Mouse (Mus musculus) spleen, adult 2 months (tissue): ENCODE results near the gene Chn1. TPM values are rescaled to one million over a fixed set of nuclear protein-coding genes. Genes with fewer than 3 reads are reported as not detected.

Experiments
- DNase-seq, 2 experiments: peaks; one replicate each; pipeline versions ENCODE4 v3.0.0 to v3.0.0-alpha.2; 2012 to 2021; ENCODE audit warnings: low spot score in 2 of 2, low read depth in 1 of 2
- H3K27ac ChIP-seq: fragments of 200-500 bp; 2 replicates; pipeline ENCODE4 v1.5.1; 2012; ENCODE audit warnings: low read length, inconsistent platforms; ENCODE audit not compliant: insufficient read depth
- H3K27me3 ChIP-seq: fragments of 200-500 bp; 2 replicates; pipeline ENCODE4 v1.6.1; 2012; ENCODE audit warnings: mild to moderate bottlenecking, moderate library complexity, low read length, inconsistent platforms; ENCODE audit not compliant: control insufficient read depth, insufficient read depth
- H3K36me3 ChIP-seq: fragments of 200-500 bp; 2 replicates; pipeline ENCODE4 v1.6.1; 2012; ENCODE audit warnings: mild to moderate bottlenecking, low read length, inconsistent platforms; ENCODE audit not compliant: control insufficient read depth, insufficient read depth
- H3K4me1 ChIP-seq: fragments of 200-500 bp; 2 replicates; pipeline ENCODE4 v1.6.1; 2011; ENCODE audit warnings: inconsistent platforms; ENCODE audit not compliant: control insufficient read depth, insufficient read depth, insufficient read length
- H3K4me3 ChIP-seq: fragments of 200-500 bp; 2 replicates; pipeline ENCODE4 v1.5.1; 2011; ENCODE audit warnings: mild to moderate bottlenecking, inconsistent platforms; ENCODE audit not compliant: insufficient read depth, insufficient read length; ENCODE audit errors: extremely low read depth
- CTCF ChIP-seq: fragments of 200-500 bp; IDR thresholded peaks from 2 replicates; pipeline ENCODE4 v1.5.1; 2011; ENCODE audit warnings: mild to moderate bottlenecking, inconsistent platforms; ENCODE audit not compliant: insufficient read depth, insufficient read length, insufficient replicate concordance; ENCODE audit errors: extremely low read depth
- POLR2A ChIP-seq: fragments of 200-500 bp; IDR thresholded peaks from 2 replicates; pipeline ENCODE4 v1.6.1; 2011; ENCODE audit warnings: low read depth, low read length, inconsistent platforms
- WGBS: fragments of 180-500 bp; shearing (Covaris S2); methylation state at CpG from one replicate; pipeline ENCODE4 v1.1.7; 2018; 5-methylcytosine and 5-hydroxymethylcytosine counted together
- polyA plus RNA-seq: library from polyadenylated mRNA; depleted of rRNA; stranded (reverse); fragments of >200 nt; gene quantifications from 2 replicates; pipeline ENCODE4 v1.2.3, GENCODE M21; 2012

The Chn1 gene
- polyA plus RNA-seq, 1 experiment: 0.91 TPM

- no peak for DNase-seq
- Histone ChIP-seq H3K4me3 (no peak overlapping the region), H3K27ac (no peak overlapping the region), H3K4me1 (no peaks in the 10 kb centered on the region), H3K27me3 (no peaks in the 10 kb centered on the region), H3K36me3 (no peaks in the 10 kb centered on the region)
- WGBS: 65% methylated on average over 2 of the region's 2 CpGs
- TF ChIP-seq CTCF: no peak
Measured at GRCm38 (mm10) chr2:73607146-73607545, 168.0 kb downstream of the Chn1 start.

- Histone ChIP-seq H3K27me3 (no peaks in the 10 kb centered on the region), H3K4me1 (no peaks in the 10 kb centered on the region), H3K27ac (no peak overlapping the region), H3K36me3 (no peaks in the 10 kb centered on the region), H3K4me3 (no peak overlapping the region)
- 87% methylated on average over 6 of the region's 6 CpGs for WGBS
- DNase-seq: no peak
- TF ChIP-seq POLR2A (no peak), CTCF (no peak)
Measured at GRCm38 (mm10) chr2:73606616-73607015, 168.5 kb downstream of the Chn1 start.

- Histone ChIP-seq H3K36me3 (no peaks in the 10 kb centered on the region), H3K4me3 (no peak overlapping the region), H3K4me1 (no peaks in the 10 kb centered on the region), H3K27ac (no peak overlapping the region), H3K27me3 (no peaks in the 10 kb centered on the region)
- no peak for TF ChIP-seq CTCF
- TF ChIP-seq POLR2A: no peak
- 77% methylated on average over 8 of the region's 8 CpGs for WGBS
- DNase-seq: no peak
Measured at GRCm38 (mm10) chr2:73605077-73605476, 170.1 kb downstream of the Chn1 start.

- Histone ChIP-seq H3K4me1 (no peaks in the 10 kb centered on the region), H3K4me3 (no peak overlapping the region), H3K27ac (no peak overlapping the region), H3K36me3 (no peaks in the 10 kb centered on the region), H3K27me3 (no peaks in the 10 kb centered on the region)
- no peak for DNase-seq
- 67% methylated on average over 2 of the region's 2 CpGs for WGBS
- TF ChIP-seq POLR2A: no peak
- no peak for TF ChIP-seq CTCF
Measured at GRCm38 (mm10) chr2:73604579-73604978, 170.6 kb downstream of the Chn1 start.

GRCm38 (mm10) chr2:73600650-73601049 is 174.5 kb downstream of the Chn1 start:
- H3K4me1 ChIP-seq: no peaks in the 10 kb centered on the region
- 74% methylated on average over 2 of the region's 2 CpGs for WGBS
- H3K27me3 ChIP-seq: no peaks in the 10 kb centered on the region
- H3K36me3 ChIP-seq: no peaks in the 10 kb centered on the region
- no peak for DNase-seq
- TF ChIP-seq CTCF: no peak
- no peak for TF ChIP-seq POLR2A
- no peak overlapping the region for H3K27ac ChIP-seq
- H3K4me3 ChIP-seq: no peak overlapping the region

GRCm38 (mm10) chr2:73597772-73598171 is 177.4 kb downstream of the Chn1 start:
- 76% methylated on average over 11 of the region's 11 CpGs for WGBS
- Histone ChIP-seq H3K36me3 (no peaks in the 10 kb centered on the region), H3K4me1 (no peaks in the 10 kb centered on the region), H3K27me3 (no peaks in the 10 kb centered on the region), H3K4me3 (no peak overlapping the region), H3K27ac (no peak overlapping the region)
- DNase-seq: no peak
- TF ChIP-seq CTCF (no peak), POLR2A (no peak)

DNA sequence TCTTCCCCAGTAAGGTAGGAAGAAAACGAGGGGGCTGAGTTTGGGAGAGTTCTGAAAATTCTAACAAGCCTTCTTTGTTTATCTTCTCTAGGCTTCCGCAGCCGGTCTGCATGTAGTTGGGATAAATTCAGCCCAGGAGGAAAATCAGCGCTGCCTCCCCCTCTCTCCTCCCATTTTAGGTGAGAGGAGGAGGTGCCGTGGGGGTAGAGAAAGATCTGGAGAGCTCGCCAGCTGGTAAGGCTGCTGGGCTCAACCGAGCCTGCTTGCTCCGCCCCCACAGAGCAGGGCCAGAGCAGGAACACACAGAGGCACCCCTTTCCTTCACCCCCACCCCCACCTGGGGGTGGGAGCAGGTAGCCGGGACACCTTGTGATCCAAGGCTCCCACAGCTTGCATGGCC is 178.4 kb downstream of the Chn1 start:
- Histone ChIP-seq H3K27ac (no peak overlapping the region), H3K4me1 (no peaks in the 10 kb centered on the region), H3K4me3 (no peak overlapping the region), H3K27me3 (no peaks in the 10 kb centered on the region), H3K36me3 (no peaks in the 10 kb centered on the region)
- no peak for TF ChIP-seq CTCF
- TF ChIP-seq POLR2A: no peak
- 37% methylated on average over 9 of the region's 9 CpGs for WGBS
- no peak for DNase-seq
